Mouse (Mus musculus): Measurements from ENCODE around the gene Dad1. TPM values are rescaled to one million over a fixed set of nuclear protein-coding genes. Genes with fewer than 3 reads are reported as not detected.

The Dad1 gene
- polyA plus RNA-seq, 1 experiment from 2014 or later: 466 TPM

- ATAC-seq (no peak), DNase-seq (ENCODE audit: low spot score) (no peak)
- TF ChIP-seq CTCF (IDR thresholded peaks at IDR 0.05) (no peak), EP300 (IDR thresholded peaks at IDR 0.05) (no peak)
- no peaks in the 10 kb centered on the region for H3K27me3 ChIP-seq (replicated peaks; ENCODE audit: insufficient read depth, low read length)
- WGBS: 57% methylated on average over 8 of the region's 8 CpGs
- H3K27ac ChIP-seq (ENCODE audit: low read length): no peak overlapping the region
- H3K36me3 ChIP-seq (ENCODE audit: insufficient read depth, low read length): no peaks in the 10 kb centered on the region
- H3K4me1 ChIP-seq (ENCODE audit: insufficient read depth, low read depth, low read length): no peaks in the 10 kb centered on the region
- H3K4me3 ChIP-seq (ENCODE audit: low read depth, low read length): no peak overlapping the region
- H3K9ac ChIP-seq (replicated peaks; ENCODE audit: low read depth): no peak overlapping the region
- no peak overlapping the region for H3K4me2 ChIP-seq (replicated peaks; ENCODE audit: low read depth, low read length)
- H3K9me3 ChIP-seq (ENCODE audit: low read length): no peaks in the 10 kb centered on the region
Observed at GRCm38 (mm10) chr14:54204311-54204710, 49.6 kb downstream of the Dad1 start.

GRCm38 (mm10) chr14:54203776-54204175, 50.1 kb downstream of the Dad1 start:
- TF ChIP-seq CTCF (IDR thresholded peaks at IDR 0.05): no peak
- no peak for TF ChIP-seq EP300 (IDR thresholded peaks at IDR 0.05)
- H3K4me1 ChIP-seq (ENCODE audit: insufficient read depth, low read depth, low read length): no peaks in the 10 kb centered on the region
- H3K27ac ChIP-seq (ENCODE audit: low read length): no peak overlapping the region
- no peaks in the 10 kb centered on the region for H3K9me3 ChIP-seq (ENCODE audit: low read length)
- DNase-seq (ENCODE audit: low spot score) (no peak), ATAC-seq (no peak)
- H3K36me3 ChIP-seq (ENCODE audit: insufficient read depth, low read length): no peaks in the 10 kb centered on the region
- 84% methylated on average over 10 of the region's 10 CpGs for WGBS
- H3K9ac ChIP-seq (replicated peaks; ENCODE audit: low read depth): no peak overlapping the region
- H3K4me2 ChIP-seq (replicated peaks; ENCODE audit: low read depth, low read length): no peak overlapping the region
- H3K4me3 ChIP-seq (ENCODE audit: low read depth, low read length): no peak overlapping the region
- no peaks in the 10 kb centered on the region for H3K27me3 ChIP-seq (replicated peaks; ENCODE audit: insufficient read depth, low read length)

- Histone ChIP-seq H3K4me3 (ENCODE audit: low read depth, low read length) (no peak overlapping the region), H3K4me2 (replicated peaks; ENCODE audit: low read depth, low read length) (no peak overlapping the region), H3K27ac (ENCODE audit: low read length) (no peak overlapping the region), H3K9ac (replicated peaks; ENCODE audit: low read depth) (no peak overlapping the region), H3K36me3 (ENCODE audit: insufficient read depth, low read length) (no peaks in the 10 kb centered on the region), H3K4me1 (ENCODE audit: insufficient read depth, low read depth, low read length) (no peaks in the 10 kb centered on the region), H3K9me3 (ENCODE audit: low read length) (no peaks in the 10 kb centered on the region), H3K27me3 (replicated peaks; ENCODE audit: insufficient read depth, low read length) (no peaks in the 10 kb centered on the region)
- TF ChIP-seq CTCF (IDR thresholded peaks at IDR 0.05) (no peak), EP300 (IDR thresholded peaks at IDR 0.05) (no peak)
- DNase-seq (ENCODE audit: low spot score): no peak
- WGBS: 72% methylated on average over 6 of the region's 6 CpGs
- ATAC-seq: no peak
Observed at GRCm38 (mm10) chr14:54203207-54203606, 50.7 kb downstream of the Dad1 start.

GRCm38 (mm10) chr14:54200363-54200762, 53.5 kb downstream of the Dad1 start:
- 56% methylated on average over 8 of the region's 8 CpGs for WGBS
- TF ChIP-seq EP300 (IDR thresholded peaks at IDR 0.05) (no peak), CTCF (IDR thresholded peaks at IDR 0.05) (no peak)
- H3K9me3 ChIP-seq (ENCODE audit: low read length): no peaks in the 10 kb centered on the region
- H3K36me3 ChIP-seq (ENCODE audit: insufficient read depth, low read length): no peaks in the 10 kb centered on the region
- no peak overlapping the region for H3K27ac ChIP-seq (ENCODE audit: low read length)
- H3K4me2 ChIP-seq (replicated peaks; ENCODE audit: low read depth, low read length): no peak overlapping the region
- no peak overlapping the region for H3K9ac ChIP-seq (replicated peaks; ENCODE audit: low read depth)
- no peak for DNase-seq (ENCODE audit: low spot score)
- no peaks in the 10 kb centered on the region for H3K4me1 ChIP-seq (ENCODE audit: insufficient read depth, low read depth, low read length)
- H3K4me3 ChIP-seq (ENCODE audit: low read depth, low read length): no peak overlapping the region
- no peaks in the 10 kb centered on the region for H3K27me3 ChIP-seq (replicated peaks; ENCODE audit: insufficient read depth, low read length)
- no peak for ATAC-seq

- DNase-seq (ENCODE audit: low spot score) (no peak), ATAC-seq (no peak)
- Histone ChIP-seq H3K9me3 (ENCODE audit: low read length) (no peaks in the 10 kb centered on the region), H3K4me1 (ENCODE audit: insufficient read depth, low read depth, low read length) (no peaks in the 10 kb centered on the region), H3K27ac (ENCODE audit: low read length) (no peak overlapping the region), H3K9ac (replicated peaks; ENCODE audit: low read depth) (no peak overlapping the region), H3K36me3 (ENCODE audit: insufficient read depth, low read length) (no peaks in the 10 kb centered on the region), H3K27me3 (replicated peaks; ENCODE audit: insufficient read depth, low read length) (no peaks in the 10 kb centered on the region), H3K4me3 (ENCODE audit: low read depth, low read length) (no peak overlapping the region), H3K4me2 (replicated peaks; ENCODE audit: low read depth, low read length) (no peak overlapping the region)
- 65% methylated on average over 8 of the region's 8 CpGs for WGBS
- TF ChIP-seq CTCF (IDR thresholded peaks at IDR 0.05) (no peak), EP300 (IDR thresholded peaks at IDR 0.05) (no peak)
Observed at GRCm38 (mm10) chr14:54199662-54200061, 54.2 kb downstream of the Dad1 start.

GRCm38 (mm10) chr14:54197740-54198139, 56.2 kb downstream of the Dad1 start:
- DNase-seq (ENCODE audit: low spot score) (no peak), ATAC-seq (no peak)
- H3K9me3 ChIP-seq (ENCODE audit: low read length): no peaks in the 10 kb centered on the region
- no peak overlapping the region for H3K27ac ChIP-seq (ENCODE audit: low read length)
- no peaks in the 10 kb centered on the region for H3K4me1 ChIP-seq (ENCODE audit: insufficient read depth, low read depth, low read length)
- no peak overlapping the region for H3K9ac ChIP-seq (replicated peaks; ENCODE audit: low read depth)
- TF ChIP-seq CTCF (IDR thresholded peaks at IDR 0.05): no peak
- no peak for TF ChIP-seq EP300 (IDR thresholded peaks at IDR 0.05)
- H3K36me3 ChIP-seq (ENCODE audit: insufficient read depth, low read length): no peaks in the 10 kb centered on the region
- H3K27me3 ChIP-seq (replicated peaks; ENCODE audit: insufficient read depth, low read length): no peaks in the 10 kb centered on the region
- WGBS: 45% methylated on average over 3 of the region's 3 CpGs
- H3K4me3 ChIP-seq (ENCODE audit: low read depth, low read length): no peak overlapping the region
- no peak overlapping the region for H3K4me2 ChIP-seq (replicated peaks; ENCODE audit: low read depth, low read length)

GRCm38 (mm10) chr14:54195838-54196423, 58.0 kb downstream of the Dad1 start:
- Histone ChIP-seq H3K9ac (replicated peaks; ENCODE audit: low read depth) (no peak overlapping the region), H3K27ac (ENCODE audit: low read length) (no peak overlapping the region), H3K36me3 (ENCODE audit: insufficient read depth, low read length) (no peaks in the 10 kb centered on the region), H3K4me3 (ENCODE audit: low read depth, low read length) (no peak overlapping the region), H3K4me1 (ENCODE audit: insufficient read depth, low read depth, low read length) (no peaks in the 10 kb centered on the region), H3K4me2 (replicated peaks; ENCODE audit: low read depth, low read length) (no peak overlapping the region), H3K9me3 (ENCODE audit: low read length) (no peaks in the 10 kb centered on the region), H3K27me3 (replicated peaks; ENCODE audit: insufficient read depth, low read length) (no peaks in the 10 kb centered on the region)
- TF ChIP-seq CTCF (IDR thresholded peaks at IDR 0.05): no peak
- no peak for TF ChIP-seq EP300 (IDR thresholded peaks at IDR 0.05)
- WGBS: 87% methylated on average over 6 of the region's 6 CpGs
- ATAC-seq (no peak), DNase-seq (ENCODE audit: low spot score) (no peak)

Measured in lung, postnatal 0 days (tissue).